Mouse (Mus musculus): ENCODE data around the gene Rbm39.

Rbm39 gene

GRCm38 (mm10) chr2:156110627-156111357 lies 69.2 kb downstream of the Rbm39 start:
- DNase-seq (ENCODE audit: low read depth), result peak; percentile 20

Data from c-Kit-positive CD71-negative TER-119-negative erythroid progenitor cells, embryonic 14.5 days (primary cell).